Mouse (Mus musculus) left cerebral cortex, postnatal 36 days (tissue): Measurements from ENCODE around the gene Zmpste24. TPM values are rescaled to one million over a fixed set of nuclear protein-coding genes. Genes with fewer than 3 reads are reported as not detected.
"Not testable (repeated sequence)": the region's sequence is repeated elsewhere in the genome, so short reads cannot be mapped to it uniquely, and the experiment has no call there.

Source experiments
- DNase-seq, 2 experiments: peaks; one replicate each; pipeline ENCODE4 v3.0.0; 2021 to 2022; ENCODE audit warnings: low spot score in 2 of 2, mixed read lengths in 1 of 2
- intact Hi-C: fragments of 180-260 bp; cut with DNase I; formaldehyde crosslinking; loops from one replicate; pipeline ENCODE4 v1.15.1; 2025
- total RNA-seq, 2 experiments: library from RNA; stranded (reverse); gene quantifications; 2 replicates each; pipeline ENCODE4 v1.2.3; 2021

The Zmpste24 gene
- total RNA-seq, result 10 to 100 TPM; 21.1 to 23.9 TPM

DNA sequence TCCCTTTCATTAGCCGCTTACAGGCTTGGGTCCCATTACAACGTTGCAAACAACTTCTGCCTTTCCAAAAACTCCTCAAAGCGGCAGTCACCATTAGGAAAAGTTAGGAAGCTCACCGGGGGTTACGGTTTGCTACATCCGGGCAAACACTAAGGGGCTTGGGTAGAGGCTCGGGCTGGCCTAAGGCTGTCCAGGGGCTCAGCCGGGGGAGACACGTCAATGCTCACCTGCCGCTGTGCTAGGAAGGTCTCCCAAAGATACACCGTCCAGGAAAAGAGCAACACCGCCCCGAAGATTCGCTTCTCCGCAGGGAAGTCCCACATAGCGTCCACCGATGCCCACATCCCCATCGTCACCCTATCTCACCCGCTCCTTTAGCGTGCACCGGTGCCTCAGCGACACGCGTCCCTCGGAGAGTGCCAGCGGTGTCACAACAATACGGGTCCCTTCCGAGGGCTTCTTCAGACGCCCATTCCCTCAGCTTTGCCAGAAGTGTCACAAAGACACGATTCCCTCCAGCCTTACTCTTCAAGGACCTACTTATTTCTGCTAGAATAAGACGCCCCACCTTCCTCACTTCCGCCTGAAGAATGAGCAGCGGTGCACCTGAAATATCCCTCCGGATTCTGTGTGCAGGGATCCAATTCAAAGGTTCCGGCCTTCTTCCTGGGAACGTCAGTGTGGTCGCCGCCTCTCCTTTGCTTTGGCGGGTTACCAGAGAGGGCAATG is at the start of gene Zmpste24:
TSS of gene Zmpste24 (minus strand) at position 592 of the 729 bp plus-strand sequence.
- intact Hi-C loops, result no loop called here
- DNase-seq, result peak; percentile 80 to 91

DNA sequence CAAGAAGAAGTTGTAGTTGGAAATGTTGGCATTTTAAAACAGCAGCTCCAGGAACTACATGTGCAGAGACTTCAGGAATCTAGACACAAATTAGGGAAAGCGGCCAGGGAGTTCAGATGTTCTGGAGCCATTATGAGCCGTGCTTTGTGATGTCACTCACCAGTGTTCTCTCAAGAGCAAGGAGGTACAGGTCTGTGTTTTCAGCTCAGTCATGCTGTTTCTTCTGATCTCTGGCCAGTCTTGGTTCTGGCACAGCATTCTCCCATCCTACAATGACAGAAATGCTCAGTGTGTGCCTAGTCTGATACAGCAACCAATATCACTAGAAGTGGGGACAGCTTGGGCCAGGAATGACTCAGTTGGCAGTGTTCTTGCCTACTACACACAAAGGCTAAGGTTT is 11.1 kb upstream of the Zmpste24 start, which contains the start of gene Tmco2:
TSS of gene Tmco2 (minus strand) at position 101 of the 400 bp plus-strand sequence.
- intact Hi-C loops, result no loop called here
- DNase-seq, result no peak

DNA sequence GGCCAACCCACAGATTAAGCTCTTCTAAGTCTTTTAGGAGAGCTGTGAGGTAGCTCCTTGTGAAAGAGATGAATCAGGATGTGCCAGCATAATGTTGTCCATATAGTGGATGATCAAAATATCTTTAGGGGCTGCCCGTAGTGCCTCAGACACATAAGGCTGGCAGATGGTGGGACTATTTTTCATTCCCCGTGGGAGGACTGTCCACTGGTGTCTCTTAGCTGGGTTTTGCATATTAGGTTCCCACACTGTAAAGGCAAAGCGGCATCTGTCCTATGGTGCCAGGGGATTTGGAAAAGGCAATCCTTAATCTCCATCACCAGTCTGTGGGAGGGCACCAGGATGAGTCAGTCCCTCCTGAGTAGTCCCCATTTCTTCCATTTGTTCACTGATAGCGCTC is 5.3 kb upstream of the Zmpste24 start:
- DNase-seq, result peak; percentile 65 to 73

DNA sequence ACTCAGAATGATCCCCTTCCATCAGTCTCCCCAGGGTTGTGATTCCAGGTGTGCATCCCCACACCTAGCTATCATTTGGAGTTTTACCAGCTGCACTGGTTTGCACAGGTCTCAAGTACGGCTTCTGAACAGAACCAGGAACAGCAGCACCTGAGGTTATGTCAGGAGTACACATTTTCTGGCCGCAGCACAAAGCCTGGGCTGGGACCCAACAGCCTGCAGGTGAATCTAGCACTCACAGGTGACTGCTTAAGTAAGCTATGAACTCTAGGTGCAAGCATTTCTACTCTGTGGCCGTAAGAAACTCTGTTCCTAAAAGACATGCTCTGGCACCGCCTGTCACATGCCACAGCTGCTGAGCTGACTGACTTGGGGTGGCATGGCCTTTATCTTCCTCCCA is 7.8 kb downstream of the Zmpste24 start:
- intact Hi-C loops, result no loop called here
- DNase-seq, result no peak

More for the DNA sequence above, 5.3 kb upstream of the Zmpste24 start:
- intact Hi-C loops, result no loop called here

GRCm38 (mm10) chr4:121088696-121089095 is 9.3 kb downstream of the Zmpste24 start:
- no peak for DNase-seq
- intact Hi-C loops, result no loop called here

- intact Hi-C loops, result no loop called here
Observed at GRCm38 (mm10) chr4:121084506-121084905, 13.5 kb downstream of the Zmpste24 start.

DNA sequence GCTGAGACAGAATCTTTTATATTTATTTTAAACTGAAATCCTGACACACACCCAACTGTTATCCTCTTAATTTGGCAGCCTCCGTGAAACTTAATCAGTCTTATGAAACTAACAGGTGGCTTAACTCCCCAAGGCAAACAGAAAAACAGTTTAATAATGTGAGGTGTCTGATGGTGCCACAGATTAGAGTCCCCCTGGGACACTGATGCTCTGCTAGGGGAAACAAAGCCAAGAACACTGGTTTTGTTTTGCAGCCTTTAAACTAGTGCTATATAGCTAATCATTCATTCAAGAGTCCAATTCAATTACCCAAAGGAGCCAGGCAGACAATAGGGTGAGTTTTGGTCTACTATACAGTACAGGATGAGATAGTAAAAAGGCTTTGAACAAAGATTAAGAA is 17.6 kb downstream of the Zmpste24 start:
- no peak for DNase-seq
- intact Hi-C loops, result no loop called here

More at GRCm38 (mm10) chr4:121084506-121084905, 13.5 kb downstream of the Zmpste24 start:
- DNase-seq, result no peak

DNA sequence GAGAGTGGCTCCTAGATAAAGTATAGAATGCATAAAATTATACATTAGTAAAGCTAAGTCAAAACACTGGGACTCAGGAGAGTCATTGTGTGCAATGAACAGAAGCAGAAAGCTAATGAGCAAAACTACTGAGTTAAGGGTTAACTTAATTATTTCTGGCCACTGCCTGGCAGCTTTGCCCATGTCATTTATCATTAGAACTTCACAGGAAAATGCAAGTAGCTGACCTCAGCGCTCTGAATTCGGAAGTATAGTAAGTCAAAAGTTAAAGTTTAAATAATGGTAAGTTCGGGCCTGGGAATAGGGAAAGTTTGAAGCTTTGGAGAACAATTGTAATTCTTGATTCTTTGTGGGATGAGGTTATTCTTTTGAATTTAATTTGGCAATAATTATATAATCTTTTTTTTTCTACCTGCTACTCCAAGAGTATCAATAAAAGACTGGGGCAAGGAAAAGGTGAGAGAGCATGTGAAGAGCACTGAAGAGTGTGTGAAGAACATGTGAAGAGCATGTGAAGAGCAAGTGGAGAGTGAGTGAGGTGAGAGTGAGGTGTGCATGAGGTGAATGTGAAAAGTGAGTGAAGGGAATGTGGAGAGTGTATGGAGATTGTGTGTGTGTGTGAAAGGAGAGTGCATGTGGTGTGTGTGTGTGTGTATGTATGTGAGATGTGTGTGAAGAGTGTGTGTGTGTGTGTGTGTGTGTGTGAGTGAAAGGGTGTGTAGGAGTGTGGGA is 20.0 kb downstream of the Zmpste24 start:
- intact Hi-C loops, result no loop called here
- DNase-seq, result no peak

GRCm38 (mm10) chr4:121074250-121074649 is 23.8 kb downstream of the Zmpste24 start:
- intact Hi-C loops, result no loop called here
- DNase-seq, result no peak

DNA sequence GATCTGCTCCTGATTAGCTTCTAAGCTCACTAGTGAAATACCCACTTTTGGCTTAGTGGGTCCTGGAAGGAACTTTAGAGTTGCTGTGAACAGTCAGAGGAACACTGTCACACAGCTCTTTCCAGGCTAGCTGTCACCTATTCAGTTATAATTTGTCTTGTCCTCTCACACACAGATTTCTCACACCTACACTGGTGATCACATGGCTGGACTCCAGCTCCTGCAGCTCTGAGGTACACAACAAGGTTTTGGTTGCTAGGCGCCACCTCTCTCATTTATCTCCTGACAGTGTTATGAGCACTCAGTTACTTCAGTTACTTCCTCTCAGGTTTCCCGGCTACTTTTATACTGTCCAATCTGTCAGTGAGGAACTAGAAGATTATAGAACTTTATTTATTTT is 32.7 kb downstream of the Zmpste24 start:
- DNase-seq, result no peak
- intact Hi-C loops, result no loop called here

GRCm38 (mm10) chr4:121059218-121059617 is 38.8 kb downstream of the Zmpste24 start:
- intact Hi-C loops, DNase-seq: not testable (repeated sequence)

GRCm38 (mm10) chr4:121057032-121057431 is 41.0 kb downstream of the Zmpste24 start:
- intact Hi-C loops, result no loop called here
- DNase-seq, result no peak

DNA sequence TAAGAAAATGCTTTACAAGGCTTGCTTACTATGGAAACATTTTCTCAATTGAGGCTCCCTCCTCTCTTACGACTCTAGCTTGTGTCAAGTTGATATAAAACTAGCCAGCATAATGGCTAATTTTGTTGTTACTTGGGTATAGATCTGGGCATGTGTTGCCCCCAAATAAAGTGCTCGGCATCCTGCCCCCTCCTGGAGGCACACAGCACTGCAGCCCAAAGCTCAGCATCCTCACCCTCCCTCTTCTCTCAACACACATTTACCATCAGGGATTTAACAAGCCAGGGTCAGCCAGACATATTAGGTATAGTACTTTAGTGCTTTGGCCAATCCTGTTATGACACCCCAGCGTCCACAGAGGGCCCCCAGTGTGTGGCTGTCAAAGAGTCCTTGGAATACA is 41.7 kb downstream of the Zmpste24 start:
- DNase-seq, result no peak
- intact Hi-C loops, result no loop called here

GRCm38 (mm10) chr4:121052454-121053323 is 45.4 kb downstream of the Zmpste24 start:
- intact Hi-C loops, result no loop called here
- DNase-seq, result peak in 1 of 2 experiments; percentile 20

GRCm38 (mm10) chr4:121051863-121052262 is 46.2 kb downstream of the Zmpste24 start:
- no peak for DNase-seq
- intact Hi-C loops, result no loop called here

DNA sequence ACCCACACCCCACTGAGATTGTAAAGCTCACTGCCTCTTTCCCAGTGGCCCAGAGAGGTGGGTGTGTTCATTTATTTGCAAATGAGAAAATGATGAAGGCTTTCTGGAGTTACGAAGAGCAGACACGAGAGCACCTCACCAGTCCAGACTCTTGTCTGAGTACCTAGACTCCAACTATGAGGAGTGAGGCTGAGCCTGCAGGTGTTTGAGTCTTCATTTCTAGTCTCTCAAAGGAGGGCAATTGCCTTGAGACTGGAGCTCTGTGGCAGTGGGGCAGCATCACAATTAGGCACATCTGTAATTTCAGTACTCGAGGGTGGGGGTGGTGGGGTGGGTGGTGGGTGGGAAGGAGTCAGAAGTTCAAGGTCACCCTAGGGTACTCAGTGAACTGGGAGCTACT is 55.1 kb downstream of the Zmpste24 start:
- DNase-seq, result no peak
- intact Hi-C loops, result loop anchor here (10.0 kb wide), 1 partner anchor 182 kb away; no protein-coding TSS in a partner anchor

DNA sequence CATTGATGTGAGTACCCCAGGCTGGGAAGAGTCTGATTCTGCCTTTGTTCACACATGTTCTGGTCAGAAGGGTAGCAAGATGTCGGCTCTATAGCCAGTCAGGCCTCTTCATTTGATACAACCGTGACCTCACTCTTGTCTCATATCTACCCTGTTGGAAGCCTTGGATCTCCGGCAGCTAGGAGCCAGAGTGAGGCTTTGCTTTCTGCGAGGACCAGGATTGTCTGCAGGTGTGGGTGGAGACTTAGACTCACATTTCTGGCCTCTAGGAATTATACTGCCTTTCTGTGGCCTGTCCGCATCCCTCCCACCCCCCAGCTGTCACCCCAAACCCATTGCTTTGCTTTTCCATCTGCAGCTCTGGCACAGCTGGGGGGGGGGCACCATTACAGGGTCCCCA is 55.6 kb downstream of the Zmpste24 start:
- intact Hi-C loops, result loop anchor here (10.0 kb wide), 1 partner anchor 182 kb away; no protein-coding TSS in a partner anchor

DNA sequence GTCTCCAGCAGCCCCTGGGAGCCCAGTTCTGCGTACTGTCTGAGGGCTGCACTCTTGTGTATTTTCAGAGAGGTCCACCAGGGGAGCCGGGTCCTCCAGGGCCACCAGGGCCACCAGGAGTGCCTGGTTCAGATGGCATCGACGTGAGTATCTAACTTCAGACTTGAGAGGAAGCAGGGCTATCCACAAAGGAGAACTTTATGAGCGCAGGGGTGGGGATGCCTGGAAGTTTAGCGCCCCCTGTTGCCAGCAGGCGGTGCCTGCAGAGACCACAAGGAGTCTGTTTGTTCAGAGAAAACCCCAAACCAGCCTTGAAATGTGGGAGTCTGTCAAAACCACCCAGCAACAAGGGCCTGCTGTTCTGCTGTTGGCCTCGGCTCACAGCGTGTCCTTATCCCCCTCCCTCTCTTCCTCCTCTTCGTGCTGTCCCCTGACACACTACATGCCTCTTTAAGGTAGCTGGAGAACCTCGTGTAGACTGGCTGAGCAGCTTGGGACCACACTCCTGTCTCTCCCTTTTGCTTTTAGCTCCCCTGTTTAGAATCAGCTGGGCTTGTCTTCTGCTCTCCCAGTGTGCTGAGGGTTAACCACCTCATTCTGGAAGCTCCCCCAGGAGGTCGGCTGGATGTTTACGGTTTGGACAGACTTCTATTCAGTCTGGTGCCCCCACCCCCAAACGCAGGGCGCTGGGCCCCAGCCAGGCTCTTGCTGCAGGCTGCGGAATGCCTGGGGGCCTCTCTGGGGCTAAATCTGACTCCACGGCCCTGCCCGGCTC is 57.0 kb downstream of the Zmpste24 start:
- DNase-seq, result peak; percentile 62 to 63
- intact Hi-C loops, result loop anchor here (10.0 kb wide), 1 partner anchor 184 kb away; no protein-coding TSS in a partner anchor

More for the DNA sequence above, 55.6 kb downstream of the Zmpste24 start:
- no peak for DNase-seq

DNA sequence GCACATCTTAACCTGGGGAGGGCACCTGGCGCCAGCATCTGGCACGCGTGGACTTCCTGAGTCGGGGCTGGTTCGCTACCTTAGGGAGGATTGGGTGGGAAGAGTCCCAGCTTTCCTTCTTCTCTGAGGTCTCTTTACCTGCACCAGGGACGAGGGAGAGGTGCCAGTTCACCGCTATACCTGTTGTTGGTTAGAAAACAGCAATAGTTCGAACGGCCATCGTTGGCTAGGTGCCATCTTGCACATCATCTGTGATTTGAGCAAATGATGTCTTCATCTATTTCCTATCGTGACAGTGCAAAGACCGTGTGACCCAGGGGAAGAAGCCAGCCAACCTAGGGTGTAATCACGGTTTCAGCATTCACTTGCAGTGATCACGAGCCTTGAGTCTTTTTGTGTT is 57.7 kb downstream of the Zmpste24 start:
- intact Hi-C loops, result loop anchor here (10.0 kb wide), 1 partner anchor 184 kb away; no protein-coding TSS in a partner anchor
- DNase-seq, result no peak
